Mouse (Mus musculus): Measurements from ENCODE around the gene Zan. TPM values are rescaled to one million over a fixed set of nuclear protein-coding genes. Genes with fewer than 3 reads are reported as not detected.

The Zan gene
- polyA plus RNA-seq, 2 experiments from 2014 or later = 0.11 to 0.21 TPM

GRCm38 (mm10) chr5:137349384-137350204 is 127.3 kb downstream of the Zan start, which contains the start of gene Ephb4:
TSS of gene Ephb4 (plus strand) at chr5:137350109.
- ATAC-seq = no peak

GRCm38 (mm10) chr5:137348482-137349383 is 128.1 kb downstream of the Zan start:
- ATAC-seq = no peak

- no peak for ATAC-seq
Measured at GRCm38 (mm10) chr5:137347856-137348255, 129.0 kb downstream of the Zan start.

- no peak for ATAC-seq
Measured at GRCm38 (mm10) chr5:137346983-137347382, 129.9 kb downstream of the Zan start.

- ATAC-seq = no peak
Measured at GRCm38 (mm10) chr5:137346388-137346787, 130.5 kb downstream of the Zan start.

GRCm38 (mm10) chr5:137345821-137346220 is 131.0 kb downstream of the Zan start:
- no peak for ATAC-seq

GRCm38 (mm10) chr5:137343869-137344268 is 133.0 kb downstream of the Zan start:
- no peak for ATAC-seq

GRCm38 (mm10) chr5:137343412-137343811 is 133.5 kb downstream of the Zan start:
- no peak for ATAC-seq

GRCm38 (mm10) chr5:137342407-137343012 is 134.4 kb downstream of the Zan start:
- no peak for ATAC-seq

GRCm38 (mm10) chr5:137340222-137340621 is 136.6 kb downstream of the Zan start:
- ATAC-seq = no peak

- ATAC-seq = no peak
Measured at GRCm38 (mm10) chr5:137339290-137339979, 137.4 kb downstream of the Zan start.

- ATAC-seq = no peak
Measured at GRCm38 (mm10) chr5:137338663-137339289, 138.1 kb downstream of the Zan start.

GRCm38 (mm10) chr5:137338256-137338655 is 138.6 kb downstream of the Zan start:
- peak; percentile 55 for ATAC-seq

GRCm38 (mm10) chr5:137337190-137337589 is 139.7 kb downstream of the Zan start:
- no peak for ATAC-seq

GRCm38 (mm10) chr5:137335066-137335465 is 141.8 kb downstream of the Zan start:
- ATAC-seq = no peak

GRCm38 (mm10) chr5:137334317-137334716 is 142.5 kb downstream of the Zan start:
- ATAC-seq = no peak

GRCm38 (mm10) chr5:137333512-137334174 is 143.2 kb downstream of the Zan start, which contains the start of gene Slc12a9:
TSS of gene Slc12a9 (minus strand) at chr5:137333597.
- peak; percentile 97 for ATAC-seq

- no peak for ATAC-seq
Measured at GRCm38 (mm10) chr5:137332857-137333511, 143.9 kb downstream of the Zan start.

GRCm38 (mm10) chr5:137330910-137331309 is 146.0 kb downstream of the Zan start:
- no peak for ATAC-seq

All from activated CD4-positive, CD25-positive, alpha-beta regulatory T cell, adult 4 months (primary cell).